Mouse (Mus musculus): ENCODE measurements around the gene Prkag2. TPM values are rescaled to one million over a fixed set of nuclear protein-coding genes. Genes with fewer than 3 reads are reported as not detected.

Gene Prkag2
- polyA plus RNA-seq, 1 experiment from 2014 or later = 102 TPM

GRCm38 (mm10) chr5:25105748-25106147, 5.3 kb upstream of the Prkag2 start:
- Histone ChIP-seq H3K9me3 (replicated peaks) (no peaks in the 10 kb centered on the region), H3K27me3 (0 out of 2 replicates have a peak, but pooled peaks cover 3% of the 10 kb centered on the region), H3K4me2 (no peak overlapping the region), H3K36me3 (no peaks in the 10 kb centered on the region), H3K27ac (no peak overlapping the region), H3K9ac (no peak overlapping the region), H3K4me1 (replicated peaks) (peaks cover 7% of the 10 kb centered on the region), H3K4me3 (no peak overlapping the region)
- no peak for ATAC-seq (replicated peaks; ENCODE audit: insufficient number of reproducible peaks, insufficient read depth, low FRiP score, low read depth)

GRCm38 (mm10) chr5:25101126-25101523, 683 bp upstream of the Prkag2 start:
- 0 out of 2 replicates have a peak, but pooled peaks cover 3% of the 10 kb centered on the region for H3K27me3 ChIP-seq
- H3K36me3 ChIP-seq = no peaks in the 10 kb centered on the region
- no peak overlapping the region; the same call in 1 of the 2 replicates for H3K27ac ChIP-seq
- ATAC-seq (replicated peaks; ENCODE audit: insufficient number of reproducible peaks, insufficient read depth, low FRiP score, low read depth) = peak; percentile 21; the same call in 1 of the 2 replicates
- H3K9ac ChIP-seq = peak overlapping the region; percentile 71
- peak overlapping the region; percentile 58 for H3K4me3 ChIP-seq
- H3K4me1 ChIP-seq (replicated peaks) = peaks cover 33% of the 10 kb centered on the region
- peak overlapping the region; percentile 97 for H3K4me2 ChIP-seq
- WGBS = 1% methylated on average over 25 of the region's 25 CpGs
- H3K9me3 ChIP-seq (replicated peaks) = no peaks in the 10 kb centered on the region

- Histone ChIP-seq H3K27ac (peak overlapping the region; percentile 58), H3K27me3 (0 out of 2 replicates have a peak, but pooled peaks cover 3% of the 10 kb centered on the region), H3K9me3 (replicated peaks) (no peaks in the 10 kb centered on the region), H3K4me3 (peak overlapping the region; percentile 58), H3K4me1 (replicated peaks) (peaks cover 33% of the 10 kb centered on the region), H3K4me2 (peak overlapping the region; percentile 97), H3K36me3 (no peaks in the 10 kb centered on the region), H3K9ac (peak overlapping the region; percentile 71)
- 0 out of 2 replicates have a peak, but pooled peaks have one; percentile 0 for ATAC-seq (replicated peaks; ENCODE audit: insufficient number of reproducible peaks, insufficient read depth, low FRiP score, low read depth)
- under 1% methylated on average over 26 of the region's 26 CpGs for WGBS
Measured at GRCm38 (mm10) chr5:25100157-25100515, 306 bp downstream of the Prkag2 start.

- no peaks in the 10 kb centered on the region for H3K9me3 ChIP-seq (replicated peaks)
- peak; percentile 71 for ATAC-seq (replicated peaks; ENCODE audit: insufficient number of reproducible peaks, insufficient read depth, low FRiP score, low read depth)
- H3K9ac ChIP-seq = peak overlapping the region; percentile 71
- H3K4me2 ChIP-seq = peak overlapping the region; percentile 97
- peak overlapping the region; percentile 58 for H3K27ac ChIP-seq
- H3K4me1 ChIP-seq (replicated peaks) = peaks cover 33% of the 10 kb centered on the region
- H3K27me3 ChIP-seq = 0 out of 2 replicates have a peak, but pooled peaks cover 3% of the 10 kb centered on the region
- under 1% methylated on average over 45 of the region's 45 CpGs for WGBS
- H3K36me3 ChIP-seq = no peaks in the 10 kb centered on the region
- peak overlapping the region; percentile 58 for H3K4me3 ChIP-seq
Measured at GRCm38 (mm10) chr5:25099367-25100156, 880 bp downstream of the Prkag2 start.

- peaks cover 33% of the 10 kb centered on the region for H3K4me1 ChIP-seq (replicated peaks)
- no peak overlapping the region for H3K27ac ChIP-seq
- H3K4me3 ChIP-seq = no peak overlapping the region
- no peaks in the 10 kb centered on the region for H3K36me3 ChIP-seq
- no peak overlapping the region for H3K4me2 ChIP-seq
- H3K27me3 ChIP-seq = 0 out of 2 replicates have a peak, but pooled peaks cover 3% of the 10 kb centered on the region
- WGBS = 69% methylated on average over 3 of the region's 3 CpGs
- no peak for ATAC-seq (replicated peaks; ENCODE audit: insufficient number of reproducible peaks, insufficient read depth, low FRiP score, low read depth)
- H3K9me3 ChIP-seq (replicated peaks) = no peaks in the 10 kb centered on the region
- H3K9ac ChIP-seq = no peak overlapping the region
Measured at GRCm38 (mm10) chr5:25097891-25098290, 2.6 kb downstream of the Prkag2 start.

GRCm38 (mm10) chr5:25096431-25096830, 4.0 kb downstream of the Prkag2 start:
- Histone ChIP-seq H3K27ac (no peak overlapping the region), H3K9ac (no peak overlapping the region), H3K27me3 (0 out of 2 replicates have a peak, but pooled peaks cover 3% of the 10 kb centered on the region), H3K4me2 (no peak overlapping the region), H3K9me3 (replicated peaks) (no peaks in the 10 kb centered on the region), H3K36me3 (no peaks in the 10 kb centered on the region), H3K4me1 (replicated peaks) (peaks cover 31% of the 10 kb centered on the region), H3K4me3 (no peak overlapping the region)
- ATAC-seq (replicated peaks; ENCODE audit: insufficient number of reproducible peaks, insufficient read depth, low FRiP score, low read depth) = no peak
- 43% methylated on average over 4 of the region's 4 CpGs for WGBS

- H3K9me3 ChIP-seq (replicated peaks) = no peaks in the 10 kb centered on the region
- 77% methylated on average over 8 of the region's 8 CpGs for whole genome bisulfite sequencing
- H3K4me1 ChIP-seq (replicated peaks) = peaks cover 19% of the 10 kb centered on the region
- no peak overlapping the region for H3K9ac ChIP-seq
- no peak overlapping the region for H3K27ac ChIP-seq
- no peaks in the 10 kb centered on the region for H3K27me3 ChIP-seq
- H3K36me3 ChIP-seq = no peaks in the 10 kb centered on the region
- no peak overlapping the region for H3K4me2 ChIP-seq
- H3K4me3 ChIP-seq = no peak overlapping the region
- ATAC-seq (replicated peaks; ENCODE audit: insufficient number of reproducible peaks, insufficient read depth, low FRiP score, low read depth) = no peak
Measured at GRCm38 (mm10) chr5:25092630-25093245, 7.7 kb downstream of the Prkag2 start.

- no peaks in the 10 kb centered on the region for H3K27me3 ChIP-seq
- H3K36me3 ChIP-seq = no peaks in the 10 kb centered on the region
- WGBS = 83% methylated on average over 6 of the region's 6 CpGs
- no peak overlapping the region for H3K27ac ChIP-seq
- no peak overlapping the region for H3K4me2 ChIP-seq
- ATAC-seq (replicated peaks; ENCODE audit: insufficient number of reproducible peaks, insufficient read depth, low FRiP score, low read depth) = no peak
- H3K9ac ChIP-seq = no peak overlapping the region
- no peak overlapping the region for H3K4me3 ChIP-seq
- peaks cover 32% of the 10 kb centered on the region for H3K4me1 ChIP-seq (replicated peaks)
- H3K9me3 ChIP-seq (replicated peaks) = no peaks in the 10 kb centered on the region
Measured at GRCm38 (mm10) chr5:25089258-25089972, 11.0 kb downstream of the Prkag2 start.

- Histone ChIP-seq H3K4me1 (replicated peaks) (peaks cover 37% of the 10 kb centered on the region), H3K9me3 (replicated peaks) (no peaks in the 10 kb centered on the region), H3K36me3 (no peaks in the 10 kb centered on the region), H3K4me2 (no peak overlapping the region), H3K27me3 (no peaks in the 10 kb centered on the region), H3K27ac (no peak overlapping the region), H3K4me3 (no peak overlapping the region), H3K9ac (no peak overlapping the region)
- 75% methylated on average over 4 of the region's 4 CpGs for WGBS
- ATAC-seq (replicated peaks; ENCODE audit: insufficient number of reproducible peaks, insufficient read depth, low FRiP score, low read depth) = no peak
Measured at GRCm38 (mm10) chr5:25088633-25089032, 11.8 kb downstream of the Prkag2 start.

GRCm38 (mm10) chr5:25088111-25088510, 12.3 kb downstream of the Prkag2 start:
- Histone ChIP-seq H3K27ac (no peak overlapping the region), H3K36me3 (no peaks in the 10 kb centered on the region)
- WGBS = 73% methylated on average over 13 of the region's 13 CpGs

GRCm38 (mm10) chr5:25087064-25087463, 13.4 kb downstream of the Prkag2 start:
- no peak overlapping the region for H3K27ac ChIP-seq
- H3K9ac ChIP-seq = no peak overlapping the region
- no peak overlapping the region for H3K4me3 ChIP-seq
- H3K36me3 ChIP-seq = no peaks in the 10 kb centered on the region
- 86% methylated on average over 7 of the region's 7 CpGs for WGBS
- no peak for ATAC-seq (replicated peaks; ENCODE audit: insufficient number of reproducible peaks, insufficient read depth, low FRiP score, low read depth)
- H3K4me1 ChIP-seq (replicated peaks) = peaks cover 37% of the 10 kb centered on the region
- H3K27me3 ChIP-seq = no peaks in the 10 kb centered on the region
- no peaks in the 10 kb centered on the region for H3K9me3 ChIP-seq (replicated peaks)
- H3K4me2 ChIP-seq = no peak overlapping the region

More at GRCm38 (mm10) chr5:25088111-25088510, 12.3 kb downstream of the Prkag2 start:
- Histone ChIP-seq H3K27me3 (no peaks in the 10 kb centered on the region), H3K9me3 (replicated peaks) (no peaks in the 10 kb centered on the region), H3K4me2 (no peak overlapping the region), H3K9ac (no peak overlapping the region), H3K4me1 (replicated peaks) (peaks cover 37% of the 10 kb centered on the region), H3K4me3 (no peak overlapping the region)
- ATAC-seq (replicated peaks; ENCODE audit: insufficient number of reproducible peaks, insufficient read depth, low FRiP score, low read depth) = no peak
